Mouse (Mus musculus) heart, embryonic 11.5 days (tissue): ENCODE measurements around the gene Tmem210. TPM values are rescaled to one million over a fixed set of nuclear protein-coding genes. Genes with fewer than 3 reads are reported as not detected.
A peak's percentile ranks its signal among the peaks of the same experiment; 100 is the strongest.

Experiments used
- ATAC-seq: fragments of 200-750 bp; cut with Nextera tagmentation; replicated peaks from 2 replicates; pipeline ENCODE4 v1.8.0; 2017; ENCODE audit warnings: moderate library complexity; ENCODE audit not compliant: insufficient number of reproducible peaks, low FRiP score, low TSS enrichment
- H3K27ac ChIP-seq: fragments of 300-500 bp; sonication (generic); 2 replicates; pipeline ENCODE4 v1.5.1; 2014; ENCODE audit warnings: mild to moderate bottlenecking, low read depth, low read length
- H3K27me3 ChIP-seq: fragments of 300-500 bp; sonication (generic); 2 replicates; pipeline ENCODE4 v1.6.1; 2014; ENCODE audit warnings: mild to moderate bottlenecking, low read length, mixed read lengths; ENCODE audit not compliant: control insufficient read depth, insufficient read depth
- H3K36me3 ChIP-seq: fragments of 300-500 bp; sonication (generic); 2 replicates; pipeline ENCODE4 v1.6.1; 2014; ENCODE audit warnings: mild to moderate bottlenecking, low read length, moderate library complexity, mixed read lengths; ENCODE audit not compliant: control insufficient read depth, insufficient read depth
- H3K4me1 ChIP-seq: fragments of 300-500 bp; sonication (generic); 2 replicates; pipeline ENCODE4 v1.6.1; 2014; ENCODE audit warnings: low read length; ENCODE audit not compliant: control insufficient read depth, insufficient read depth
- H3K4me2 ChIP-seq: fragments of 300-500 bp; sonication (generic); 2 replicates; pipeline ENCODE4 v1.6.1; 2014; ENCODE audit warnings: mild to moderate bottlenecking, moderate library complexity
- H3K4me3 ChIP-seq: fragments of 300-500 bp; sonication (generic); 2 replicates; pipeline ENCODE4 v1.5.1; 2014; ENCODE audit warnings: low read depth, low read length
- H3K9ac ChIP-seq: fragments of 300-500 bp; sonication (generic); 2 replicates; pipeline ENCODE4 v1.6.1; 2014; ENCODE audit warnings: mild to moderate bottlenecking, low read depth, low read length, moderate library complexity
- H3K9me3 ChIP-seq: fragments of 300-500 bp; sonication (generic); replicated peaks from 2 replicates; pipeline ENCODE4 v1.6.1; 2016; ENCODE audit warnings: low read length; ENCODE audit not compliant: control insufficient read depth
- WGBS: fragments of 180-500 bp; shearing (Covaris S2); extraction: QIAGEN DNeasy Blood & Tissue Kit; methylation state at CpG from one replicate; pipeline ENCODE4 v1.1.7; 2014; ENCODE audit not compliant: insufficient replicate concordance; 5-methylcytosine and 5-hydroxymethylcytosine counted together
- polyA plus RNA-seq: library from polyadenylated mRNA; unstranded; fragments of >200 nt; fragmentation: Nextera tagmentation; extraction: Ambion mirVana; gene quantifications from 2 replicates; pipeline ENCODE4 v1.2.1, GENCODE M21; 2014

The Tmem210 gene
- polyA plus RNA-seq, 1 experiment from 2014 or later, result not detected

DNA sequence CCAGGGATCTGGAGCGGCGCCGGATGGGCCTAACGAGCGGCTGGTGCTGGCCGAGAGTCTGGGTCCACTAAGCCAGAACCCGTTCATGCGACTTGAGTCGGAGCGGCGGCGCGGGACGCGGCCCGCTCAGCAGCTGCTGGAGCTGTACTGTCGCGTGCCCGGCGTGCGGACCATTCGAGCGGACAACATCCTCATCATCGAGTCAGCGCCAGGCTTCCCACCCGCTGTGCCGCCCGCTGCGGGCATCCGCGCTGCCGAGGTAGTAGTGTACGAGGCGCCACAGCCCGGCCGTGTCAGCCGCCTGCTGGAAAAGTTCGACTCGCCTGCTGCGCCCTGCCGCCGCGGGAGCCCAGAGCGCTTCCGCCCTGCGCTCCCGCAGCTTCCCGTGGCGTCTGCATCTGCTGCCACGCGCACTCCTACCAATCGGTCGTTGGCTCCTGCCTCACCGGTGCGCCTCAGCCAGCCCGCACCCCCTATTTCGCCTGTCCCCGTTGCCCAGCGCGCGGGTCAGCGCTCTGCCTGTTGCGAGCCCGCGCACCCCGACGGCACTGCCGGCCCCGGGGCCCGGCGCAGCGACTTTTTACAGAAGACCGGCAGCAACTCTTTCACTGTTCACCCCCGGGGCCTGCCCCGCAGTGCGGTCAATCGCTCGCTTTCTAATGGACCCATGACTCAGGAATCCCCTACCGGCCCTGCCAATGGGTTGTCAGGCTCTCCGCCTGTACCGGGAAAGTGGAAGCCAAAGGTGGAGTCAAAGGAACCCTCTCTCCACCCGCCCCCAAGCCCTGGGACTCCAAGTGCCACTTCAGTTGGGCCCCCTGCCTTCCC lies 24.9 kb upstream of the Tmem210 start:
- H3K9me3 ChIP-seq, result no peaks in the 10 kb centered on the region
- H3K36me3 ChIP-seq, result no peaks in the 10 kb centered on the region
- under 1% methylated on average over 82 of the region's 82 CpGs for WGBS
- H3K4me3 ChIP-seq, result peak overlapping the region; percentile 83
- H3K9ac ChIP-seq, result peak overlapping the region; percentile 78
- peak; percentile 3; the same call in 1 of the 2 replicates for ATAC-seq
- peaks cover 16% of the 10 kb centered on the region for H3K27me3 ChIP-seq
- no peak overlapping the region for H3K27ac ChIP-seq
- H3K4me1 ChIP-seq, result peaks cover 29% of the 10 kb centered on the region
- peak overlapping the region; percentile 100 for H3K4me2 ChIP-seq

GRCm38 (mm10) chr2:25263623-25264285 lies 24.2 kb upstream of the Tmem210 start:
- H3K27me3 ChIP-seq, result peaks cover 16% of the 10 kb centered on the region
- H3K27ac ChIP-seq, result no peak overlapping the region
- 19% methylated on average over 12 of the region's 12 CpGs for WGBS
- H3K4me1 ChIP-seq, result peaks cover 29% of the 10 kb centered on the region
- H3K9me3 ChIP-seq, result no peaks in the 10 kb centered on the region
- peak overlapping the region; percentile 78; the same call in 1 of the 2 replicates for H3K9ac ChIP-seq
- H3K4me2 ChIP-seq, result peak overlapping the region; percentile 100
- 0 out of 2 replicates have a peak, but pooled peaks cover 2% of the 10 kb centered on the region for H3K36me3 ChIP-seq
- H3K4me3 ChIP-seq, result peak overlapping the region; percentile 83
- no peak for ATAC-seq

DNA sequence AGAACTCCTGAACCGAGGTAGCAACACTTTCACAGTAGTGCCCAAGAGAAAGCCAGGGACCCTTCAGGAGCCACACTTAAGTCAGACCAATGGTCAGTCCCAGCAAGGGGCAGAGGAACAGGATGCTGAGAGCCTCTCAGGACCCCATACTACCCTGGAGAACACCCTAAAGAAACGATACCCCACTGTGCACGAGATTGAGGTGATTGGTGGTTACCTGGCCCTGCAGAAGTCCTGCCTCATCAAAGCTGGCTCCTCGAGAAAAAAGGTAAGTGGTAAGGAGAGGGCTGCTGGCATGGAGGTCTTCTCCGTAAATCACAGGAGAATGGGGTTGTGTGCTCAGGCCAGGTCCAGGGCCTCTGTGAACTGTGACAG lies 23.7 kb upstream of the Tmem210 start:
- Histone ChIP-seq H3K9me3 (no peaks in the 10 kb centered on the region), H3K36me3 (0 out of 2 replicates have a peak, but pooled peaks cover 7% of the 10 kb centered on the region), H3K27me3 (peaks cover 16% of the 10 kb centered on the region), H3K27ac (no peak overlapping the region), H3K4me3 (no peak overlapping the region), H3K9ac (no peak overlapping the region), H3K4me2 (peak overlapping the region; percentile 100; the same call in 1 of the 2 replicates), H3K4me1 (peaks cover 29% of the 10 kb centered on the region)
- 71% methylated on average over 5 of the region's 5 CpGs for WGBS
- no peak for ATAC-seq

GRCm38 (mm10) chr2:25264851-25265250 lies 23.1 kb upstream of the Tmem210 start:
- Histone ChIP-seq H3K4me1 (peaks cover 29% of the 10 kb centered on the region), H3K9me3 (no peaks in the 10 kb centered on the region), H3K4me3 (no peak overlapping the region), H3K36me3 (peaks cover 8% of the 10 kb centered on the region; the same call in 1 of the 2 replicates), H3K4me2 (peak overlapping the region; percentile 19; the same call in 1 of the 2 replicates), H3K27ac (no peak overlapping the region), H3K27me3 (peaks cover 16% of the 10 kb centered on the region), H3K9ac (no peak overlapping the region)
- 69% methylated on average over 3 of the region's 3 CpGs for WGBS
- no peak for ATAC-seq

- no peak overlapping the region; the same call in 1 of the 2 replicates for H3K4me3 ChIP-seq
- 66% methylated on average over 6 of the region's 6 CpGs for WGBS
- peak overlapping the region; percentile 56; the same call in 1 of the 2 replicates for H3K9ac ChIP-seq
- no peaks in the 10 kb centered on the region for H3K9me3 ChIP-seq
- ATAC-seq, result no peak
- peaks cover 16% of the 10 kb centered on the region for H3K27me3 ChIP-seq
- peak overlapping the region; percentile 12 for H3K4me2 ChIP-seq
- peaks cover 8% of the 10 kb centered on the region; the same call in 1 of the 2 replicates for H3K36me3 ChIP-seq
- peaks cover 31% of the 10 kb centered on the region for H3K4me1 ChIP-seq
- no peak overlapping the region for H3K27ac ChIP-seq
Measured at GRCm38 (mm10) chr2:25265897-25266656, 21.9 kb upstream of the Tmem210 start.

DNA sequence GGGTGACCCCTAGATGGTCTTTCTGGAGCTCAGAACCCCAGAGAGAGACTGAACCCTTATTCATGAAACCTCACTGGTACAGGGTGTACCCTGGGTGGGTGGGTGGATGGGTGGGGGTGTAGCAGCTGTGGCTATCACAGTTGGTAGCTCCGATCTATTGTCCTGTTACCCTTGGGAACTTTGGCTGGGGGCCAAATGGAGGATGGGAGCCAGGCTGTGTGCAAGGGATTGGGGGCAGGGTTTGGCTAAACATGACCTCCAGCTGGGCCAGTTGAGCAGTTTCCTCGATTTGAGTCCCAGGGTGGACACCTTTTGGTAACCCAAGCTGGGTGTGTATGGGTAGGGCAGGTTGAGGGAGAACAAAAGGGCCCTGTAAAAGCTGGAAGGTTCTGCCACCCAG lies 21.2 kb upstream of the Tmem210 start:
- H3K27ac ChIP-seq, result no peak overlapping the region
- peaks cover 16% of the 10 kb centered on the region for H3K27me3 ChIP-seq
- H3K4me2 ChIP-seq, result no peak overlapping the region; the same call in 1 of the 2 replicates
- peaks cover 36% of the 10 kb centered on the region for H3K4me1 ChIP-seq
- no peak for ATAC-seq
- H3K9ac ChIP-seq, result no peak overlapping the region
- whole genome bisulfite sequencing, result 58% methylated on average over 2 of the region's 2 CpGs
- no peaks in the 10 kb centered on the region for H3K9me3 ChIP-seq
- peaks cover 8% of the 10 kb centered on the region; the same call in 1 of the 2 replicates for H3K36me3 ChIP-seq
- no peak overlapping the region for H3K4me3 ChIP-seq

DNA sequence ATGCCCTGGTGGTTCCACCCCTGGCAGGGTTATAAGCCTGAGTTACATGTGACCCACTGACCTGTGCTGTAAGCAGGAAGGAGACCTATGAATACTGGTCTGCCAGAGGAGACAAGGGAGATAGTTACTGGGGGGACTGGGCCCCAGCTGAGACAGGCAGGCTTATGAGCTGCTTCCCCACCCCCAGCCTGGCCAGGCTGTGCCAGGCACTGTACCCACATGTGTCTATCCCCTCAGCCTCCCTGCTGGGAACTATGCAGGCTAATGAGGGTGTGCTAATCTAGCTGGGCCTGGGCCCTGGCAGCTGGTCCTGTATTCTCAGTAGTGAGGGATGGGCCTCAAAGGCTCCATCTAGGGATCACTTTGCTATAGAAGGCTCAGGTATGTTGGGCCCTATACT lies 20.7 kb upstream of the Tmem210 start:
- H3K36me3 ChIP-seq, result peaks cover 8% of the 10 kb centered on the region; the same call in 1 of the 2 replicates
- no peaks in the 10 kb centered on the region for H3K9me3 ChIP-seq
- peaks cover 36% of the 10 kb centered on the region for H3K4me1 ChIP-seq
- no peak for ATAC-seq
- H3K27me3 ChIP-seq, result peaks cover 16% of the 10 kb centered on the region
- no peak overlapping the region for H3K4me2 ChIP-seq
- H3K9ac ChIP-seq, result no peak overlapping the region
- no peak overlapping the region for H3K27ac ChIP-seq
- no peak overlapping the region for H3K4me3 ChIP-seq

GRCm38 (mm10) chr2:25267746-25268309 lies 20.1 kb upstream of the Tmem210 start:
- 65% methylated on average over 4 of the region's 4 CpGs for WGBS

More at GRCm38 (mm10) chr2:25267746-25268309, 20.1 kb upstream of the Tmem210 start:
- Histone ChIP-seq H3K27me3 (peaks cover 16% of the 10 kb centered on the region), H3K36me3 (peaks cover 8% of the 10 kb centered on the region; the same call in 1 of the 2 replicates), H3K4me3 (no peak overlapping the region), H3K4me1 (peaks cover 36% of the 10 kb centered on the region), H3K9me3 (no peaks in the 10 kb centered on the region), H3K27ac (no peak overlapping the region), H3K9ac (no peak overlapping the region), H3K4me2 (no peak overlapping the region)
- ATAC-seq, result no peak
